Mouse (Mus musculus): ENCODE results near the gene Gabrg3. TPM values are rescaled to one million over a fixed set of nuclear protein-coding genes. Genes with fewer than 3 reads are reported as not detected.

Gabrg3 gene
- total RNA-seq (2012; rRNA removed), result 0.27 and 0.42 TPM in 2 replicates

DNA sequence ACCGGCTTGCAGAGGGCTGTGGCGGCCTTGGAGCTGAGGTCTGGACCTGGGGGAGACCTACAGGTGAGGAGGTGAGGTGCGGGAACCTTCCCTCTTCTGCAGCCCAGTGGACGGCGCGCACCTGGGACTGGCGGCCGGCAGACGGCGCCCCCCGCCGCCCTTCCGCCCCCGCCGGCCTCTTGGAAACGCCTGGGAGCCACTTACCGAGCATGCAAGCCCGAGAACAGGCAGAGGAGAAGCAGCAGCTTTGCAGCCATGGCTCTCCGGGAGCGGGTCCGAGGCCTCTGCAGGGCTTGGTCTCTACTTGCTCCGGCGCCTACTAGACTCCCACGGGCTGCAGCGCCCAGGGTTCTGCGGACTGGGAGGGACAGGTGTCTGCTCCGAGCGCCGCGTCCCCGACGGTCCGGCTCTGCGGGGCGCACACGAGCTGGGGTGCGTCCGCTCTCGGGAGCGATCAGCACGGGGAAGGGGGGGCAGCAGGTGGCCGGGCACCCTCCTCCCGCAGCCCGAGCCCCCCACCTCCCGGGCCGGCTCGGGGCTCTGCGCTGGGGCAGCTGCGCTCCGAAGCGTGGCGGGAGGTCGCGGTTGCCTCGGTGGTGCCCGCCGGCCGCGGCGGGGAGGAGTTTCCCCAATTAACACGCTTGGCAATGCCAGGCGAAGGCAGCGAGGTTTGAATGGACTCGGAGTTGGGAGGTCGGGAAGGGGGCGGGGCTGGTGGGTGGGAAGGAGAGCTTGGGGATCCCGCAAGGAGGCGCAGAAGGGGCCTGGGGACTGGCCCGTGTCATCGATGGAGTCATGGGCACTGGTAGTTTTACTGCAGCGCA lies at the start of gene Gabrg3:
TSS of gene Gabrg3 (minus strand) at position 672 of the 824 bp plus-strand sequence.
- Histone ChIP-seq H3K9ac (ENCODE audit: insufficient read depth, low read depth, low read length, poor library complexity, severe bottlenecking) (peak within 1 kb of the TSS; percentile 11; the same call in 1 of the 2 replicates), H3K4me3 (ENCODE audit: insufficient read depth in 1 of 2, low read depth in 1 of 2, low read length in 2 of 2, poor library complexity in 1 of 2, severe bottlenecking in 1 of 2) (peak within 1 kb of the TSS; percentile 59 to 72), H3K9me3 (ENCODE audit: control insufficient read depth, insufficient read depth, low read depth, low read length) (no peaks in the 10 kb centered on the region), H3K4me1 (ENCODE audit: control insufficient read depth in 2 of 2, insufficient read depth in 2 of 2, low read length in 2 of 2, poor library complexity in 1 of 2) (no peaks in the 10 kb centered on the region), H3K27ac (ENCODE audit: insufficient read depth, low read depth, low read length, poor library complexity, severe bottlenecking) (no peak within 1 kb of the TSS), H3K36me3 (ENCODE audit: control insufficient read depth, insufficient read depth, low read length, poor library complexity, severe bottlenecking) (no peaks in the 10 kb centered on the region)
- DNase-seq (ENCODE audit: low read depth, low spot score), result peak; percentile 17
- no peak for TF ChIP-seq ZNF384 (IDR thresholded peaks at IDR 0.05; ENCODE audit: low read depth, low read length)
- in situ Hi-C loops (cut with MboI; ENCODE audit: low sequenced_read_pairs in 2 of 2, unreplicated experiment in 2 of 2), result no loop called here

GRCm38 (mm10) chr7:57422675-57423074 lies 35.7 kb upstream of the Gabrg3 start:
- no peak for TF ChIP-seq CHD2 (IDR thresholded peaks at IDR 0.05; ENCODE audit: low read depth, low read length)
- no peak for TF ChIP-seq ZC3H11A (IDR thresholded peaks at IDR 0.05; ENCODE audit: borderline replicate concordance, low read depth, low read length)
- TF ChIP-seq HCFC1 (IDR thresholded peaks at IDR 0.05; ENCODE audit: borderline replicate concordance, insufficient read depth, low read length), result no peak
- Histone ChIP-seq H3K9me3 (ENCODE audit: control insufficient read depth, insufficient read depth, low read depth, low read length) (no peaks in the 10 kb centered on the region), H3K4me3 (ENCODE audit: insufficient read depth in 1 of 2, low read depth in 1 of 2, low read length in 2 of 2, poor library complexity in 1 of 2, severe bottlenecking in 1 of 2) (no peak overlapping the region), H3K9ac (ENCODE audit: insufficient read depth, low read depth, low read length, poor library complexity, severe bottlenecking) (no peak overlapping the region), H3K36me3 (ENCODE audit: control insufficient read depth, insufficient read depth, low read length, poor library complexity, severe bottlenecking) (no peaks in the 10 kb centered on the region), H3K4me1 (ENCODE audit: control insufficient read depth in 2 of 2, insufficient read depth in 2 of 2, low read length in 2 of 2, poor library complexity in 1 of 2) (no peaks in the 10 kb centered on the region), H3K27ac (ENCODE audit: insufficient read depth, low read depth, low read length, poor library complexity, severe bottlenecking) (no peak overlapping the region)
- in situ Hi-C loops (cut with MboI; ENCODE audit: low sequenced_read_pairs in 2 of 2, unreplicated experiment in 2 of 2), result no loop called here
- no peak for DNase-seq (ENCODE audit: low read depth, low spot score)

DNA sequence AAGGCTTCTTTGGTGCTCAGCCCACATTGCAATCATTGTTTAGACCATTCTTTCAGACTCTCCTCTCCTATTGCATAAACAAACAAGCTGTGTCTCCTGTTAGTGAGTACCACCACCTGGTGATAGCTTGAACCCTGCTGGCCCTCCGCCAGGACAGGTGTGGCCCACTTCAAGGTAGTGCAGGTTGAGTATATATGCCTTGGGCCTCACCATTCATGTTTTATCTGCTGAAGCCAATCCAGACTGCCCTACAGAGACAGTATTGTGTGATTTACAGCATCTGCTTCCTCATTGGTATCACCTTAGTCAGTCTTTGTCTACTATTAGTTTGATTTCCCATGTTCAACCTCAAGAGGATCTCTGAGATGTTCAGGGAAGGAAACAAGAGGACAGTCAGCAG lies 34.1 kb upstream of the Gabrg3 start:
- Histone ChIP-seq H3K36me3 (ENCODE audit: control insufficient read depth, insufficient read depth, low read length, poor library complexity, severe bottlenecking) (no peaks in the 10 kb centered on the region), H3K9me3 (ENCODE audit: control insufficient read depth, insufficient read depth, low read depth, low read length) (no peaks in the 10 kb centered on the region), H3K4me3 (ENCODE audit: insufficient read depth in 1 of 2, low read depth in 1 of 2, low read length in 2 of 2, poor library complexity in 1 of 2, severe bottlenecking in 1 of 2) (no peak overlapping the region), H3K27ac (ENCODE audit: insufficient read depth, low read depth, low read length, poor library complexity, severe bottlenecking) (no peak overlapping the region), H3K4me1 (ENCODE audit: control insufficient read depth in 2 of 2, insufficient read depth in 2 of 2, low read length in 2 of 2, poor library complexity in 1 of 2) (no peaks in the 10 kb centered on the region), H3K9ac (ENCODE audit: insufficient read depth, low read depth, low read length, poor library complexity, severe bottlenecking) (no peak overlapping the region)
- in situ Hi-C loops (cut with MboI; ENCODE audit: low sequenced_read_pairs in 2 of 2, unreplicated experiment in 2 of 2), result no loop called here
- TF ChIP-seq ZC3H11A (IDR thresholded peaks at IDR 0.05; ENCODE audit: borderline replicate concordance, low read depth, low read length), result no peak
- no peak for TF ChIP-seq CHD2 (IDR thresholded peaks at IDR 0.05; ENCODE audit: low read depth, low read length)
- no peak for TF ChIP-seq MAFK (IDR thresholded peaks at IDR 0.05; ENCODE audit: insufficient read depth, low read depth, low read length)
- TF ChIP-seq HCFC1 (IDR thresholded peaks at IDR 0.05; ENCODE audit: borderline replicate concordance, insufficient read depth, low read length), result no peak
- TF ChIP-seq ZNF384 (IDR thresholded peaks at IDR 0.05; ENCODE audit: low read depth, low read length), result no peak
- DNase-seq (ENCODE audit: low read depth, low spot score), result no peak

DNA sequence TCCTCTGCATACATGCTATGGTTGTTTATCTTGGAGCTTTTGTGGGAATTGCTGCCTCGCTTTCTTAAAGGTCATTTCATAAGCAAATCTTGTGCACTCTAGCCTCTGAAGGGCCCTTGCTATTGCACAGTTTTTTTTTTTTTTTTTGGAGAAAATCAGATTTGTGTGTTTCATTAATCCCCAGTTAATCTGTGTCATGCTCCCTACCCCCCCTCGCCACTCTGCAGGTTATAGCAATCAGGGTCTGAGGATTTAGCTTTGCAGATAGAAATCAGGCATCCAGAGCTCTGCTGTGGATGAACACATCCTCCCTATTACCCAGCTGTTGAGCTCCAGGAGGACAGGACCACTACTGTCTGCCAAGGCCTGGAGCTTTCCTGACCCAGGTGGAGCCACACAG lies 32.4 kb upstream of the Gabrg3 start, which contains the start of gene Gabrb3:
TSS of gene Gabrb3 (plus strand) at position 301 of the 400 bp plus-strand sequence.
- TF ChIP-seq ZNF384 (IDR thresholded peaks at IDR 0.05; ENCODE audit: low read depth, low read length) (no peak), ZC3H11A (IDR thresholded peaks at IDR 0.05; ENCODE audit: borderline replicate concordance, low read depth, low read length) (no peak), HCFC1 (IDR thresholded peaks at IDR 0.05; ENCODE audit: borderline replicate concordance, insufficient read depth, low read length) (no peak), CHD2 (IDR thresholded peaks at IDR 0.05; ENCODE audit: low read depth, low read length) (no peak), MAFK (IDR thresholded peaks at IDR 0.05; ENCODE audit: insufficient read depth, low read depth, low read length) (no peak)
- Histone ChIP-seq H3K36me3 (ENCODE audit: control insufficient read depth, insufficient read depth, low read length, poor library complexity, severe bottlenecking) (no peaks in the 10 kb centered on the region), H3K4me1 (ENCODE audit: control insufficient read depth in 2 of 2, insufficient read depth in 2 of 2, low read length in 2 of 2, poor library complexity in 1 of 2) (no peaks in the 10 kb centered on the region)

DNA sequence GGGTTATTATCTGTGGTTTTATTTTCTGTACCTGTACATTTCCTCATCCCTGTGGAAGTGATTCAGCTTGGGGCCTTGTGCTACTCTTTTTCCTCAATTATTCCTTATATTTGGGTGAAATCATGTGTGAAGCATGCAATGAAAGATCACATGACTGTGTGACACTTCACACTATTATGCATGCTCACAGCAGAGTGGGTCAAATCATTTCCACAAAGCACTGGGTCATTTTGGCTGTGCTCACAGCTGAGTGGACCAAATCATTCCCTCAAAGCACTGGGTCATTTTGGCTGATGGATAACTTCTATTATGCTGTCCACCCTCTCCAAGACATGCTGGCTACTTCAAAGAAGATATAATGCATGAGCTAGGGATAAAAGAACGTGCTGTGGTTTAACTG lies 25.9 kb upstream of the Gabrg3 start:
- Histone ChIP-seq H3K27ac (ENCODE audit: insufficient read depth, low read depth, low read length, poor library complexity, severe bottlenecking) (no peak overlapping the region), H3K36me3 (ENCODE audit: control insufficient read depth, insufficient read depth, low read length, poor library complexity, severe bottlenecking) (no peaks in the 10 kb centered on the region), H3K9ac (ENCODE audit: insufficient read depth, low read depth, low read length, poor library complexity, severe bottlenecking) (no peak overlapping the region), H3K4me1 (ENCODE audit: control insufficient read depth in 2 of 2, insufficient read depth in 2 of 2, low read length in 2 of 2, poor library complexity in 1 of 2) (no peaks in the 10 kb centered on the region), H3K4me3 (ENCODE audit: insufficient read depth in 1 of 2, low read depth in 1 of 2, low read length in 2 of 2, poor library complexity in 1 of 2, severe bottlenecking in 1 of 2) (no peak overlapping the region), H3K9me3 (ENCODE audit: control insufficient read depth, insufficient read depth, low read depth, low read length) (no peaks in the 10 kb centered on the region)
- in situ Hi-C loops (cut with MboI; ENCODE audit: low sequenced_read_pairs in 2 of 2, unreplicated experiment in 2 of 2), result no loop called here
- no peak for TF ChIP-seq CHD2 (IDR thresholded peaks at IDR 0.05; ENCODE audit: low read depth, low read length)
- no peak for TF ChIP-seq ZNF384 (IDR thresholded peaks at IDR 0.05; ENCODE audit: low read depth, low read length)
- TF ChIP-seq MAFK (IDR thresholded peaks at IDR 0.05; ENCODE audit: insufficient read depth, low read depth, low read length), result no peak
- no peak for TF ChIP-seq ZC3H11A (IDR thresholded peaks at IDR 0.05; ENCODE audit: borderline replicate concordance, low read depth, low read length)
- no peak for TF ChIP-seq HCFC1 (IDR thresholded peaks at IDR 0.05; ENCODE audit: borderline replicate concordance, insufficient read depth, low read length)
- no peak for DNase-seq (ENCODE audit: low read depth, low spot score)

More for the DNA sequence above, 32.4 kb upstream of the Gabrg3 start, which contains the start of gene Gabrb3:
- H3K9ac ChIP-seq (ENCODE audit: insufficient read depth, low read depth, low read length, poor library complexity, severe bottlenecking), result no peak within 1 kb of the TSS
- H3K9me3 ChIP-seq (ENCODE audit: control insufficient read depth, insufficient read depth, low read depth, low read length), result no peaks in the 10 kb centered on the region
- no peak within 1 kb of the TSS for H3K27ac ChIP-seq (ENCODE audit: insufficient read depth, low read depth, low read length, poor library complexity, severe bottlenecking)
- in situ Hi-C loops (cut with MboI; ENCODE audit: low sequenced_read_pairs in 2 of 2, unreplicated experiment in 2 of 2), result no loop called here
- no peak for DNase-seq (ENCODE audit: low read depth, low spot score)
- H3K4me3 ChIP-seq (ENCODE audit: insufficient read depth in 1 of 2, low read depth in 1 of 2, low read length in 2 of 2, poor library complexity in 1 of 2, severe bottlenecking in 1 of 2), result no peak within 1 kb of the TSS

Data from ES-E14 (cell line).